Mouse (Mus musculus) heart, adult 2 months (tissue): ENCODE measurements around the gene Fam90a1a.
"Not testable (repeated sequence)": the region's sequence is repeated elsewhere in the genome, so short reads cannot be mapped to it uniquely, and the experiment has no call there.

Source experiments
- CTCF ChIP-seq: fragments of 200-600 bp; IDR thresholded peaks from 2 replicates; pipeline ENCODE4 v1.8.1; 2022; ENCODE audit warnings: antibody characterized with exemption, mild to moderate bottlenecking, moderate library complexity
- EP300 ChIP-seq: fragments of 200-500 bp; IDR thresholded peaks from 2 replicates; pipeline ENCODE4 v1.6.1; 2011; ENCODE audit warnings: low read depth, low read length, control low read depth; ENCODE audit not compliant: insufficient read depth
- POLR2A ChIP-seq: fragments of 200-500 bp; IDR thresholded peaks from 2 replicates; pipeline ENCODE4 v1.6.1; 2011; ENCODE audit warnings: mild to moderate bottlenecking, low read depth, low read length, control low read depth; ENCODE audit not compliant: insufficient read depth

DNA sequence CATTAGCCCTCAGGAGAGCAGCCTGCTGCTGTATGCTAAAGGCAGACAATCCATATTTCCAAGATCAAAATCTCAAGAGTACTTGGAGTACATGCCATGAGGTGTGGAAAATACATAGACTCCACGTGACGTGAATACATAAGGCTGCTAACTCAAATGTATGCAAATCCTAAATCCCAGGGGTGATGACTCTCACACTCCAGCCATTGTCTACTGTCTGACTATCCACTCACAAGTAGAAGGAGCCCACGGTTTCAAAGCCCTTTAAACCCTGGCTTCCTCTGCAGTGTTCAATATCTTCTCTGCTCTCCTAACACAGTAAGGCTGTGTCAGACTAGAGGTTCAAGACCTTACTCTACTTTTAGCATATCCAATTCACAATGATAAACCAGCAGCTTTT lies 27.8 kb upstream of the Fam90a1a start:
- not testable (repeated sequence) for TF ChIP-seq POLR2A, CTCF, EP300
